Mouse (Mus musculus): ENCODE data around the gene Dcaf6. TPM values are rescaled to one million over a fixed set of nuclear protein-coding genes. Genes with fewer than 3 reads are reported as not detected.

Dcaf6 gene
- polyA plus RNA-seq, 1 experiment from 2014 or later = 15.5 TPM

- Histone ChIP-seq H3K4me1 (peaks cover 41% of the 10 kb centered on the region), H3K36me3 (peaks cover 22% of the 10 kb centered on the region), H3K27me3 (replicated peaks) (no peaks in the 10 kb centered on the region), H3K4me2 (peak overlapping the region; percentile 52), H3K9ac (peak overlapping the region; percentile 61), H3K27ac (peak overlapping the region; percentile 98), H3K4me3 (no peak overlapping the region), H3K9me3 (replicated peaks) (no peaks in the 10 kb centered on the region)
- 50% methylated on average over 2 of the region's 2 CpGs for WGBS (ENCODE audit: insufficient replicate concordance)
- ATAC-seq = peak; percentile 82
These were observed 63.9 kb downstream of the Dcaf6 start for GRCm38 (mm10) chr1:165396401-165396805.

GRCm38 (mm10) chr1:165395940-165396339 is 64.3 kb downstream of the Dcaf6 start:
- H3K4me1 ChIP-seq = peaks cover 41% of the 10 kb centered on the region
- H3K27me3 ChIP-seq (replicated peaks) = no peaks in the 10 kb centered on the region
- peak; percentile 94 for ATAC-seq
- peak overlapping the region; percentile 61 for H3K9ac ChIP-seq
- no peaks in the 10 kb centered on the region for H3K9me3 ChIP-seq (replicated peaks)
- peaks cover 22% of the 10 kb centered on the region for H3K36me3 ChIP-seq
- peak overlapping the region; percentile 52 for H3K4me2 ChIP-seq
- WGBS (ENCODE audit: insufficient replicate concordance) = 26% methylated on average over 4 of the region's 4 CpGs
- peak overlapping the region; percentile 98 for H3K27ac ChIP-seq
- no peak overlapping the region for H3K4me3 ChIP-seq

GRCm38 (mm10) chr1:165394836-165395235 is 65.4 kb downstream of the Dcaf6 start:
- Histone ChIP-seq H3K36me3 (peaks cover 25% of the 10 kb centered on the region), H3K9ac (peak overlapping the region; percentile 40), H3K4me2 (peak overlapping the region; percentile 33), H3K4me3 (no peak overlapping the region), H3K27me3 (replicated peaks) (no peaks in the 10 kb centered on the region), H3K9me3 (replicated peaks) (no peaks in the 10 kb centered on the region), H3K4me1 (peaks cover 41% of the 10 kb centered on the region), H3K27ac (peak overlapping the region; percentile 89)
- 15% methylated on average over 3 of the region's 3 CpGs for WGBS (ENCODE audit: insufficient replicate concordance)
- ATAC-seq = peak; percentile 14; the same call in 1 of the 2 replicates

- H3K9me3 ChIP-seq (replicated peaks) = no peaks in the 10 kb centered on the region
- H3K36me3 ChIP-seq = peaks cover 25% of the 10 kb centered on the region
- H3K4me2 ChIP-seq = no peak overlapping the region
- H3K27ac ChIP-seq = no peak overlapping the region
- H3K4me3 ChIP-seq = no peak overlapping the region
- no peaks in the 10 kb centered on the region for H3K27me3 ChIP-seq (replicated peaks)
- WGBS (ENCODE audit: insufficient replicate concordance) = 48% methylated on average over 1 of the region's 1 CpGs
- no peak for ATAC-seq
- peaks cover 41% of the 10 kb centered on the region for H3K4me1 ChIP-seq
- H3K9ac ChIP-seq = no peak overlapping the region
These were observed 67.2 kb downstream of the Dcaf6 start for GRCm38 (mm10) chr1:165393033-165393432.

- no peak overlapping the region for H3K27ac ChIP-seq
- no peak for ATAC-seq
- H3K9ac ChIP-seq = no peak overlapping the region
- peaks cover 16% of the 10 kb centered on the region for H3K4me1 ChIP-seq
- no peaks in the 10 kb centered on the region for H3K27me3 ChIP-seq (replicated peaks)
- H3K36me3 ChIP-seq = peaks cover 37% of the 10 kb centered on the region
- H3K9me3 ChIP-seq (replicated peaks) = no peaks in the 10 kb centered on the region
- WGBS (ENCODE audit: insufficient replicate concordance) = 73% methylated on average over 5 of the region's 5 CpGs
- H3K4me2 ChIP-seq = no peak overlapping the region
- H3K4me3 ChIP-seq = no peak overlapping the region
These were observed 71.6 kb downstream of the Dcaf6 start for GRCm38 (mm10) chr1:165388716-165389115.

GRCm38 (mm10) chr1:165386525-165386923 is 73.8 kb downstream of the Dcaf6 start:
- peaks cover 29% of the 10 kb centered on the region for H3K36me3 ChIP-seq
- no peaks in the 10 kb centered on the region for H3K9me3 ChIP-seq (replicated peaks)
- no peak overlapping the region for H3K4me3 ChIP-seq
- H3K4me1 ChIP-seq = no peaks in the 10 kb centered on the region
- no peak overlapping the region for H3K9ac ChIP-seq
- no peak overlapping the region for H3K27ac ChIP-seq
- H3K27me3 ChIP-seq (replicated peaks) = no peaks in the 10 kb centered on the region
- no peak for ATAC-seq
- no peak overlapping the region for H3K4me2 ChIP-seq
- WGBS (ENCODE audit: insufficient replicate concordance) = 79% methylated on average over 9 of the region's 9 CpGs

- WGBS (ENCODE audit: insufficient replicate concordance) = 82% methylated on average over 14 of the region's 14 CpGs
- H3K36me3 ChIP-seq = peaks cover 29% of the 10 kb centered on the region
- no peak overlapping the region for H3K9ac ChIP-seq
- H3K27me3 ChIP-seq (replicated peaks) = no peaks in the 10 kb centered on the region
- H3K4me2 ChIP-seq = no peak overlapping the region
- no peak for ATAC-seq
- H3K4me3 ChIP-seq = no peak overlapping the region
- no peaks in the 10 kb centered on the region for H3K9me3 ChIP-seq (replicated peaks)
- H3K27ac ChIP-seq = no peak overlapping the region
- no peaks in the 10 kb centered on the region for H3K4me1 ChIP-seq
These were observed 74.3 kb downstream of the Dcaf6 start for GRCm38 (mm10) chr1:165385810-165386524.

- ATAC-seq = no peak
- Histone ChIP-seq H3K9ac (no peak overlapping the region), H3K27me3 (replicated peaks) (no peaks in the 10 kb centered on the region), H3K9me3 (replicated peaks) (no peaks in the 10 kb centered on the region), H3K4me1 (peaks cover 10% of the 10 kb centered on the region), H3K4me3 (no peak overlapping the region), H3K4me2 (no peak overlapping the region), H3K36me3 (peaks cover 15% of the 10 kb centered on the region; the same call in 1 of the 2 replicates), H3K27ac (no peak overlapping the region)
- WGBS (ENCODE audit: insufficient replicate concordance) = 77% methylated on average over 9 of the region's 9 CpGs
These were observed 86.4 kb downstream of the Dcaf6 start for GRCm38 (mm10) chr1:165373839-165374238.

GRCm38 (mm10) chr1:165370990-165371389 is 89.3 kb downstream of the Dcaf6 start:
- H3K9ac ChIP-seq = no peak overlapping the region
- peaks cover 9% of the 10 kb centered on the region; the same call in 1 of the 2 replicates for H3K36me3 ChIP-seq
- H3K4me2 ChIP-seq = no peak overlapping the region
- H3K4me3 ChIP-seq = no peak overlapping the region
- H3K27me3 ChIP-seq (replicated peaks) = no peaks in the 10 kb centered on the region
- H3K27ac ChIP-seq = no peak overlapping the region
- WGBS (ENCODE audit: insufficient replicate concordance) = 80% methylated on average over 4 of the region's 4 CpGs
- no peaks in the 10 kb centered on the region for H3K4me1 ChIP-seq
- ATAC-seq = no peak
- no peaks in the 10 kb centered on the region for H3K9me3 ChIP-seq (replicated peaks)

- Histone ChIP-seq H3K4me1 (no peaks in the 10 kb centered on the region), H3K9me3 (replicated peaks) (no peaks in the 10 kb centered on the region), H3K27me3 (replicated peaks) (no peaks in the 10 kb centered on the region), H3K4me2 (no peak overlapping the region), H3K9ac (no peak overlapping the region), H3K4me3 (no peak overlapping the region), H3K36me3 (peaks cover 5% of the 10 kb centered on the region), H3K27ac (no peak overlapping the region)
- WGBS (ENCODE audit: insufficient replicate concordance) = 86% methylated on average over 3 of the region's 3 CpGs
- ATAC-seq = 0 out of 2 replicates have a peak, but pooled peaks have one; percentile 35
These were observed 95.2 kb downstream of the Dcaf6 start for GRCm38 (mm10) chr1:165365057-165365456.

- Histone ChIP-seq H3K27ac (no peak overlapping the region), H3K9ac (no peak overlapping the region), H3K4me2 (no peak overlapping the region), H3K4me1 (no peaks in the 10 kb centered on the region), H3K27me3 (replicated peaks) (no peaks in the 10 kb centered on the region), H3K4me3 (no peak overlapping the region), H3K36me3 (peaks cover 5% of the 10 kb centered on the region), H3K9me3 (replicated peaks) (no peaks in the 10 kb centered on the region)
- no peak for ATAC-seq
- WGBS (ENCODE audit: insufficient replicate concordance) = 75% methylated on average over 2 of the region's 2 CpGs
These were observed 97.0 kb downstream of the Dcaf6 start for GRCm38 (mm10) chr1:165363271-165363670.

GRCm38 (mm10) chr1:165356347-165356746 is 103.9 kb downstream of the Dcaf6 start:
- 4% methylated on average over 2 of the region's 2 CpGs for WGBS (ENCODE audit: insufficient replicate concordance)
- Histone ChIP-seq H3K4me2 (peak overlapping the region; percentile 25; the same call in 1 of the 2 replicates), H3K9ac (no peak overlapping the region), H3K27ac (no peak overlapping the region), H3K4me1 (peaks cover 15% of the 10 kb centered on the region), H3K36me3 (peaks cover 12% of the 10 kb centered on the region), H3K4me3 (no peak overlapping the region), H3K27me3 (replicated peaks) (no peaks in the 10 kb centered on the region), H3K9me3 (replicated peaks) (no peaks in the 10 kb centered on the region)
- ATAC-seq = peak; percentile 77

Measured in liver, embryonic 12.5 days (tissue).